Mouse (Mus musculus) hindbrain, postnatal 0 days (tissue): ENCODE measurements around the gene Frmd8. TPM values are rescaled to one million over a fixed set of nuclear protein-coding genes. Genes with fewer than 3 reads are reported as not detected.

ENCODE experiments used
- ATAC-seq: fragments of 200-750 bp; cut with Nextera tagmentation; 2 replicates; pipeline ENCODE4 v1.8.0; 2017; ENCODE audit warnings: mild to moderate bottlenecking, moderate TSS enrichment, moderate library complexity
- DNase-seq: peaks from one replicate; pipeline ENCODE4 v3.0.0-alpha.2; 2015; ENCODE audit warnings: low spot score
- H3K27ac ChIP-seq: fragments of 300-500 bp; sonication (generic); 2 replicates; pipeline ENCODE4 v1.5.1; 2014; ENCODE audit warnings: mild to moderate bottlenecking
- H3K27me3 ChIP-seq: fragments of 300-500 bp; sonication (generic); 2 replicates; pipeline ENCODE4 v1.6.1; 2014; ENCODE audit warnings: low read length, mixed read lengths; ENCODE audit not compliant: insufficient read depth
- H3K36me3 ChIP-seq: fragments of 300-500 bp; sonication (generic); 2 replicates; pipeline ENCODE4 v1.6.1; 2014; ENCODE audit warnings: low read length, mixed read lengths; ENCODE audit not compliant: insufficient read depth
- H3K4me1 ChIP-seq: fragments of 300-500 bp; sonication (generic); 2 replicates; pipeline ENCODE4 v1.6.1; 2014; ENCODE audit warnings: antibody characterized with exemption, low read length, mixed read lengths; ENCODE audit not compliant: insufficient read depth
- H3K4me2 ChIP-seq: fragments of 300-500 bp; sonication (generic); 2 replicates; pipeline ENCODE4 v1.6.1; 2014; ENCODE audit warnings: low read depth, mild to moderate bottlenecking, low read length, moderate library complexity, mixed read lengths
- H3K4me3 ChIP-seq: fragments of 300-500 bp; sonication (generic); 2 replicates; pipeline ENCODE4 v1.5.1; 2014; ENCODE audit warnings: low read length
- H3K9ac ChIP-seq: fragments of 300-500 bp; sonication (generic); replicated peaks from 2 replicates; pipeline ENCODE4 v1.6.1; 2014; ENCODE audit warnings: mild to moderate bottlenecking, low read length, moderate library complexity, mixed read lengths
- H3K9me3 ChIP-seq: fragments of 300-500 bp; sonication (generic); 2 replicates; pipeline ENCODE4 v1.6.1; 2016; ENCODE audit warnings: low read length, mixed read lengths
- CTCF ChIP-seq: IDR thresholded peaks from 2 replicates; pipeline ENCODE4 v1.5.1; 2016; ENCODE audit warnings: antibody characterized with exemption, control low read depth, low read depth
- WGBS: fragments of 180-500 bp; shearing (Covaris S2); extraction: QIAGEN DNeasy Blood & Tissue Kit; methylation state at CpG from one replicate; pipeline ENCODE4 v1.1.7; 2014; 5-methylcytosine and 5-hydroxymethylcytosine counted together
- polyA plus RNA-seq: library from polyadenylated mRNA; unstranded; fragments of >200 nt; fragmentation: Nextera tagmentation; extraction: Ambion mirVana; gene quantifications from 2 replicates; pipeline ENCODE4 v1.2.1, GENCODE M21; 2015
- total RNA-seq: library from RNA; depleted of rRNA; stranded (reverse); fragments of >200 nt; gene quantifications from 2 replicates; pipeline ENCODE4 v1.2.3, GENCODE M21; 2014

Gene Frmd8
- total and polyA plus RNA-seq, 2 experiments from 2014 or later: 12.5 to 19.8 TPM

GRCm38 (mm10) chr19:5827044-5827443, 48.0 kb downstream of the Frmd8 start:
- H3K9ac ChIP-seq: no peak overlapping the region
- no peak for TF ChIP-seq CTCF
- H3K9me3 ChIP-seq: no peaks in the 10 kb centered on the region
- 87% methylated on average over 6 of the region's 6 CpGs for WGBS
- no peak for ATAC-seq
- H3K36me3 ChIP-seq: no peaks in the 10 kb centered on the region
- no peak overlapping the region for H3K4me2 ChIP-seq
- H3K27ac ChIP-seq: no peak overlapping the region
- H3K27me3 ChIP-seq: no peaks in the 10 kb centered on the region
- H3K4me1 ChIP-seq: peaks cover 17% of the 10 kb centered on the region
- DNase-seq: no peak
- H3K4me3 ChIP-seq: no peak overlapping the region

- Histone ChIP-seq H3K27ac (no peak overlapping the region), H3K4me3 (no peak overlapping the region), H3K9ac (no peak overlapping the region), H3K36me3 (no peaks in the 10 kb centered on the region), H3K27me3 (no peaks in the 10 kb centered on the region), H3K9me3 (no peaks in the 10 kb centered on the region), H3K4me2 (no peak overlapping the region), H3K4me1 (peaks cover 17% of the 10 kb centered on the region)
- ATAC-seq: no peak
- WGBS: 79% methylated on average over 4 of the region's 4 CpGs
- no peak for TF ChIP-seq CTCF
- no peak for DNase-seq
Observed at GRCm38 (mm10) chr19:5826731-5827002, 48.4 kb downstream of the Frmd8 start.

GRCm38 (mm10) chr19:5825901-5826730, 49.0 kb downstream of the Frmd8 start:
- Histone ChIP-seq H3K4me1 (peaks cover 17% of the 10 kb centered on the region), H3K9me3 (no peaks in the 10 kb centered on the region), H3K36me3 (no peaks in the 10 kb centered on the region), H3K4me2 (no peak overlapping the region), H3K9ac (no peak overlapping the region), H3K4me3 (no peak overlapping the region), H3K27ac (no peak overlapping the region), H3K27me3 (no peaks in the 10 kb centered on the region)
- WGBS: 89% methylated on average over 5 of the region's 5 CpGs
- TF ChIP-seq CTCF: no peak
- DNase-seq (no peak), ATAC-seq (no peak)

GRCm38 (mm10) chr19:5824826-5825617, 50.1 kb downstream of the Frmd8 start:
- no peaks in the 10 kb centered on the region for H3K9me3 ChIP-seq
- whole genome bisulfite sequencing: 69% methylated on average over 10 of the region's 10 CpGs
- no peak for ATAC-seq

GRCm38 (mm10) chr19:5824043-5824825, 50.8 kb downstream of the Frmd8 start:
- Histone ChIP-seq H3K27me3 (no peaks in the 10 kb centered on the region), H3K9me3 (no peaks in the 10 kb centered on the region), H3K9ac (no peak overlapping the region), H3K36me3 (no peaks in the 10 kb centered on the region), H3K27ac (no peak overlapping the region; the same call in 1 of the 2 replicates), H3K4me2 (no peak overlapping the region), H3K4me1 (peaks cover 17% of the 10 kb centered on the region), H3K4me3 (no peak overlapping the region)
- DNase-seq: peak; percentile 48
- 64% methylated on average over 22 of the region's 22 CpGs for WGBS
- TF ChIP-seq CTCF: no peak
- no peak for ATAC-seq

More at GRCm38 (mm10) chr19:5824826-5825617, 50.1 kb downstream of the Frmd8 start:
- H3K4me2 ChIP-seq: no peak overlapping the region
- H3K9ac ChIP-seq: no peak overlapping the region
- H3K27ac ChIP-seq: no peak overlapping the region; the same call in 1 of the 2 replicates
- DNase-seq: no peak
- H3K4me3 ChIP-seq: no peak overlapping the region
- H3K4me1 ChIP-seq: peaks cover 17% of the 10 kb centered on the region
- H3K27me3 ChIP-seq: no peaks in the 10 kb centered on the region
- H3K36me3 ChIP-seq: no peaks in the 10 kb centered on the region
- no peak for TF ChIP-seq CTCF

- H3K4me3 ChIP-seq: no peak overlapping the region
- peak overlapping the region; percentile 58; the same call in 1 of the 2 replicates for H3K27ac ChIP-seq
- no peaks in the 10 kb centered on the region for H3K36me3 ChIP-seq
- peak; percentile 79 for DNase-seq
- H3K4me1 ChIP-seq: peaks cover 17% of the 10 kb centered on the region
- H3K27me3 ChIP-seq: no peaks in the 10 kb centered on the region
- ATAC-seq: peak; percentile 52
- H3K9me3 ChIP-seq: no peaks in the 10 kb centered on the region
- WGBS: 20% methylated on average over 9 of the region's 9 CpGs
- TF ChIP-seq CTCF: peak; percentile 17
- H3K4me2 ChIP-seq: no peak overlapping the region
- H3K9ac ChIP-seq: no peak overlapping the region
Observed at GRCm38 (mm10) chr19:5823266-5823839, 51.7 kb downstream of the Frmd8 start.
